Mouse (Mus musculus) cerebellum, postnatal 14 days (tissue): ENCODE results near the gene Naip2.
"Not testable (repeated sequence)": the region's sequence is repeated elsewhere in the genome, so short reads cannot be mapped to it uniquely, and the experiment has no call there.

Experiments
- DNase-seq, 2 experiments: peaks; one replicate each; pipeline ENCODE4 v3.0.0; 2021; ENCODE audit warnings: mixed read lengths in 2 of 2

Gene Naip2

DNA sequence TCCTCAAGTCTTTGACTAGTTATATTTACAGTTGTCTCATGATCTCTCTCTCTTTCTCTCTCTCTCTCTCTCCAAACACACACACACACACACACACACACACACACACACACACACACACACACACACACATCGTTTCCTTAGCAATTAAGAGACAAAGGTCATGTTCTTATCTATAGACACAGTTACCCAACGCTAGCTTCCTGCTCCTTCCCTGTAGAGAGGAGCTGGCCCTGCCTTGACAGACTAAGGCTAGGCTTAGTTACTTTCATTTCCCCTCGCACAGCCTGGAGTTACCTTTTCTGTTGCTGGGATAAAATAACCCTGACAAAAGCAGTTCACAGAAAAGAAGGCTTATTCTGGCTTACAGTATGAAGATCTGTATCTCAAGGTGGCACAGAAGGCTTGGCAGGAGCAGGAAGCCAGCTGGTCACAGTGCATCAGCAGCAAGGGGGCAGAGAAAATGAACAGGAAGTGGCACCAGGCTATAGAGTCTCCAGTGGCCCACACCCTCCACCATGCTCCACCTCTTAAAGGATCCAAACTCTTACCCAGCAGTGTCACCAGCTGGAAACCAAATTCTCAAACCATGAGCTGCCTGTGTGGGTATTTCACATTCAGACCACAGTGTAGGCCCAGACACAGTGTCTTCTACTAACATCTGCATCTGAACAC is at the start of gene Naip2:
Gene Naip2, minus strand, starts transcription at position 434 of the 675 bp plus-strand sequence.
- not testable (repeated sequence) for DNase-seq

DNA sequence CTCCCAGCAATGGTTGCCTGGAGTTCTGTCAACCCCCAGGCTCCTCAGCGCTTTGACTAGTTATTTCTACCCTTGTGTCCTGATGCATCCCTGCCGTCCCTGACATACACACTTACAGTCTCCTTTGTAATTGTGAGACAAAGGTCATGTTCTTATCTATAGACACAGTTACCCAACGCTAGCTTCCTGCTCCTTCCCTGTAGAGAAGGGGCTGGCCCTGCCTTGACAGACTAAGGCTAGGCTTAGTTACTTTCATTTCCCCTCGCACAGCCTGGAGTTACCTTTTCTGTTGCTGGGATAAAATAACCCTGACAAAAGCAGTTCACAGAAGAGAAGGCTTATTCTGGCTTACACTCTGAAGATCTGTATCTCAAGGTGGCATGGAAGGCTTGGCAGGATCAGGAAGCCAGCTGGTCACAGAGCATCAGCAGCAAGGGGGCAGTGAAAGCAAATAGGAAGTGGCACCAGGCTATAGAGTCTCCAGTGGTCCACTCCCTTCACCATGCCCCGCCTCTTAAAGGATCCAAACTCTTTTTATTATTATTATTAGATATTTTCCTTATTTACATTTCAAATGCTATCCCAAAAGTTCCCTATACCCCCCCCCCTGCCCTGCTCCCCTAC is 45.1 kb upstream of the Naip2 start:
- not testable (repeated sequence) for DNase-seq

DNA sequence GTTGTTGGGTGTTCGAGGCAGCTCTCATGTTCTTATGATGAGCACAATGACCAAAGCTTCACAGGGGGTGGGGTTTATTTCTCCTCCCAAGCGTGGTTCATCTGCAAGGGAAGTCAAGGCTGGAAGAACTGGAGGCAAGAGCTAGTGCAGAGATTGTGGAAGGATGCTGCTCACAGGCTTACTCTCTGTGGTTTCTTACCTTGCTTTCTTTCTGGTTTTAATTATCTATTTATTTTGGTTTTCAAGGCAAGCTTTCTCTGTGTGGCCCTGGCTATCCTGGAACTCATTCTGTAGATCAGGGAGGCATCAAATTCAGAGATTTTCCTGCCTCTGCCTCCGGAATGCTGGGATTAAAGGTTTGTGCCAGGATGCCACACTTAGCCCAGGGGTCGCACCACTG is 44.3 kb upstream of the Naip2 start, which contains the start of gene Naip5:
Gene Naip5, minus strand, starts transcription at position 101 of the 400 bp plus-strand sequence.
- DNase-seq: not testable (repeated sequence)

DNA sequence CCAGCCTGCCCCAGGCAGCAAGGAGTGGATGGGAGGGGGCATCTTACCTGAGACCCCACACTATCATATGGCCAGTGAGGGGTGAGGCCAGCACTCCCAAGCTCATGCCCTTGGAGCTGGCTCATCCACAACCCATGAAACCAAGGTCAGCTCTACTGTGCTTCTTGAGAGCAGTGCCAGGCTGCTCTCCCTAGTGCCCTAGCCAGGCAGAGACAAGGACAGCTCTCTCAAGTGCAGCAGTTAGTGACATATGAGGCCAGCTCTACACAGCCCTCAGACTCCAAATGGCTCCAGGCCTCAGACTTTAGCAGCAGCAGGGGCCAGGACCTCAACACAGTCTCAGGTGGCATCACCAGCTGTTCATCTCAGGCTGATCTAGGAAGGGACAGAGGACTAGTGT is 41.8 kb upstream of the Naip2 start:
- DNase-seq: no peak

DNA sequence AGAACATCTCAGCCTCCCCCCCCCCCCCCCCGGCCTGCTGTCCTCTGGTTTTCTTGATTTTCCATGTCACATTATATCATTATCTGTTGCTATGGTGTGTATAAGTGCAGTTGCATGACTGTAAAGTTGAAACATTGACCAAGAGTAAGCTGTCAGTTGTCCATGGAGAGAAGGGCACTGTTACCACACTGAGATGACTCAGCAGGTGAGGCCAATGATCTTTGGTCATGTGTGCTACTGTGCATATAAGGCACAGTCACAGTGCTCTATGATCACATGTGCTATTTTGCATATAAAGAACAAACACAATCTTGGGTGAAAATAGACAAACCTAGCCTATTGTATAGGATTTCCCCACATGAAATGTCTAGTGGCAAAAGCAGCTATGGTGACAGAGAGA is 11.8 kb upstream of the Naip2 start:
- not testable (repeated sequence) for DNase-seq

DNA sequence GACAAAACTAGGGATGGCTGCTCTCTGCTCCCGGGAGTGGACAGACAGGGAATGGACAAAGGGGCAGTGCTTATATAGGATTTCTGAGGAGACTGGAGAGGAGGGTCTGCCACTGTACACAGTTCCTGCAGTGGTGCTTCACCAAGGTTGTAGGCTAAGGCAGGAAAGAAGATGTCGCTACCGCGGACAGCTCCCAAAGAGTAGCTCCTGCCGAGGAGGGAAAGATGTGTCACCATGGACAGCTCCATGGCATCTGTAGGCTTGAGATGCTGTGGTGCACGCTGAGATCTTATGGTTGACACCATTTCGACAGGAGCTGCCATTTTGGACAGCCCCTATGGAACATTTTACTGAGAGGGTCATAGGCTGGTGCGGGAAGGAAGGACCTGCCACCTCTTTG is 8.6 kb upstream of the Naip2 start:
- DNase-seq: peak in 1 of 2 experiments; percentile 3

DNA sequence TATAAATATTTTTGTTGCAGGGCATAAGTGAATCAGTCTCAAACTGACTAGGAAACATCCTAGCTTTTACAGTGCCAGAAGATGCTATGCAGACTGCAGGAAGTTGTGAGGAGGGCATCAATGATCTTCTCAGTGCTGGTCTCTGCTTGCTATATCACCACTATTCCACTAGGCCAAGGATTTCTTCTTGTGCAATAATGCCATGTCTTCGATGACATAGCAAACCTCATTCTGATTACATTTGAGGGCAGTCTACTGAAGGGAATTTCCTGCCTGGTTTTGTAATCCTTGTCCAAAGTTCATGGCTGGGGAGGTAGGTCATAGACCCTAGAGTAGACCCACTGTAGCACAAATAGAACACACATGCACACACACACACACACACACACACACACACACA is 1.4 kb upstream of the Naip2 start:
- DNase-seq: no peak

DNA sequence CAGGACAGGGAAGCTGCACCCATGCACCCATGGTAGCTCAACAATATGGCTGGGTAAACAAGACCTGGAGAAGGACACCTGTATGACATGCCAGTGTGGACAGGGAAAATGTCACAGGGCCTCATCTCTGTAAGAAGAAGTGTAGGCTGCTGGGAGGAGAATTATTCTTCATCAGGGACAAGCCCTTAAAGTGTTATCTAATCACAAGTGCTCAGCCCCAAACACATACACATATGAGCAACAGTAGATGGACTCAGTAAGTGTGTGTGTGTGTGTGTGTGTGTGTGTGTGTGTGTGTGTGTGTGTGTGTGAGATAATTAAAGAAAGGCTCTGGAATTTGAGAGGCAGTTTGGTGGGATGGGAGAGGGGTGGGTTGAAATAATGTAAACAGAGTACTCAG is 1.1 kb downstream of the Naip2 start:
- no peak for DNase-seq

DNA sequence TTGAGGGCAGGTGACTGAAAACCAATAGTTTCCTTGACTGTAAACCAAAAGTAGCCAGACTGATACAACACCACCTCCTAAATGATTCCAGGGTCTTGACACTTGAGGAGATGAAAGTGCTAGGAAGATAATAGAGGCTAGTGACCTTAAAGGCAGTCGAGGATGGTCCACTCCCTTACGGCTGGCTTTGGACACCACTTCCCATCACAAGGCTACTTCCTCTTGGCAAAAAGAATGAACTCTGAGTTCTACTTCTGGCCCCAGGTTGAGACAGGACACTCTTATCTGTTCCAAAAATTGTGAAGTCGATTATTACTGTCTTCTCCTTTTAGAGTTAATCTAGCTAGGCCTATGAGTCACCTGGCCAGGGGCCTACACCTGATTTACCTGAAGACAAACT is 6.5 kb downstream of the Naip2 start:
- DNase-seq: no peak

DNA sequence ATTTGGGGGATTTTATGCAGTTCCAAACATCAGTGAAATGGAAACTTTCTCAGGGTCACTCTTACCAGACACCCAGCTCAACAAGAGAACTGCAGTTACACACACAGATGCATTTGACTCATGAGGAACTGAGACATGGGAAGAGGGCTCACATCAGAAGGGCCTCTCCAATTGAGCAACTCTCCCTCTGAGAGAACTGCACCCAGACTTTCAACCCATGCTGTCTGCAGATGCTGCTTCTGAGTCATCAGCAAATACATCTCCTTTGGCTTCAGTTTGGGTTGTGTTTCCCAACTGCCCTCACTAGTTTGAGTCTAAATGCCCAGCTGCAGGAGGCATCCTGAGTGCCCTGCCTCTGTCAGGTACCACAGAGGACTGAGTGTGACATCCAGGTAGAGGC is 18.8 kb downstream of the Naip2 start:
- DNase-seq: not testable (repeated sequence)

DNA sequence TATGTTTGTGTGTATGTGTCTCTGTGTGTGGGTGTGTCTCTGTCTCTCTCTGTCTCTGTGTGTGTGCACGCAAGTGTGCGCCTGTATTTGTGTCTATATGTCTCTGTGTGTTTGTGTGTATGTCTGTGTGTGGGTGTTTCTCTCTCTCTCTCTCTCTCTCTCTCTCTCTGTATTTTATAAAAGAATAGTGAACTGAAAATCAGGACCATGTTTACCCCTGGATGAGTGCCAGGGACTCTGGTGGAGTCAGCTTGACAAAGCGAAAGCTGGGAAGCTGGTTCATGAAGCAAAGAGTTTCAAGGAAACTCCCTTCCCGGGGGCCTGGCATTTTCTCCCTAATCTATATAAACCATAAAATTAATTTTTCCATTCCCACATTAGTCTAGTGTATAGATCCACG is 27.5 kb downstream of the Naip2 start:
- DNase-seq: peak; percentile 0 to 15

DNA sequence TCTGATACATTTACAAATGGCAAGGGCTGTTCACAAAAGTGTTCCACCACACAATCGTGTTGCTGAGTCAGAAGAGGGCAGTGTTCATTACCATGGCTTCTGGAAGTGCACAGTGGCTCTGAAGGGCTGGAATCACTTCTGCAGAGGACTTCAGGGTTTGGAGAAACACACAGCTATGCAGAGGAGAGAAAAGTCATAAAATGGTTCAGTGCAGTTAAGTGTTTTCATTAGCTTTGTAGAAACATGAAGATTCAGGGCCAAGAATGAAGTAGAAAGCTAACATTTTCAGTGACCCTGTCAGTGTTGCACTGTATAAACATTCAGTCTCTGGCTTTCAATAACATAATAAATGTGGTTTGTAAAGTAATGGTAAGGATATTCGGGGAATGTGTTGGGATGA is 35.5 kb downstream of the Naip2 start:
- DNase-seq: not testable (repeated sequence)

DNA sequence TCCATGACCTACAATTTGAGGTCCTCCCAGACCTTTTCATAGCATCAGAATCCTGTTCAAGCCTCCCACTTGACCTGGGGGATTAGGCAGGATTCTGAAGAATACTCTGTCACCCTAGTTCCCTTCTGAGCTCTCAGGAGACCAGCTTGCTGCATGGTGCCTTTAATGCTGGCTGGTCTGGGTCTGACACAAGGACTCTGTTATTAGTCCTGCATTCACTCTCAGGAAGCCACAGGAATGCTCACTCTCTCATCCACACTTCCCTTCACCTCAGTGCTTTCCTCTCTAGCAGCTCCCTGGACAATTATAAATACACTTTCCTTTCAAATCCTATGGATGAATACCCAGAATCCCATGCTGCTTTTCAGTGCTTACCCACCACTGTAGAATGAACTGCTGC is 39.4 kb downstream of the Naip2 start:
- not testable (repeated sequence) for DNase-seq

DNA sequence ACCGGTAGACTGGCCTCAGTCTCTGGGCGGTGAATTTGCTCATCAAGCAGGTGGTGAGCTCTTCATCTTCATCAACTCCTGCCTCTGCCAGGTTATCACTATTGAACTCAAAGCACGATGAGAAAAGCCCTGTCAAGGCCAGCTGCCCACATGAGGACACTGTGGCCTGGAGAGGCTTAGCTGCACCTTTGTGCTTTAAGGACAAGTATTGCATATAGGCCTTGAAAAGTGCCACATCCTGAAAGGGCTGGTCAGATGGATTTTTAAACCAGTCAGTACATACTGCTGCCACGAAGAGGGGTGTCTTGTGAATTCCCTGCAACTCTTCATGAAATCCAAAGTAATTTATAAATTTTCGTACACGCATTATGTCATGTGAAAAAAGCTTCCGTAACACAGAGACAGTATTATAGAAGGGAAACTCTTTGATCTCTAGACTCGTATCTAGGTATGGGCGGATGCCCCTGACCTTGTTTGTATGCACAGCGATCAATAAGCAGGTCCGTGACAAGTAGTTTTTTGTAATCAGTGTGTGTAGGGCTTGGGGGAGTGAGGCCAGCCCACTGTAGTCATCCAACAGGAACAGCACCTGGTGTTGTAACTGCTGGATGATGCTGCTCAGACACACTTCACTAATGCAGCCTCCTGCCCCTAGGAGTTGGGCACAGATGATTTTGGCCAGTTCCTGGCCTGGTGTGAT is 40.6 kb downstream of the Naip2 start:
- not testable (repeated sequence) for DNase-seq

DNA sequence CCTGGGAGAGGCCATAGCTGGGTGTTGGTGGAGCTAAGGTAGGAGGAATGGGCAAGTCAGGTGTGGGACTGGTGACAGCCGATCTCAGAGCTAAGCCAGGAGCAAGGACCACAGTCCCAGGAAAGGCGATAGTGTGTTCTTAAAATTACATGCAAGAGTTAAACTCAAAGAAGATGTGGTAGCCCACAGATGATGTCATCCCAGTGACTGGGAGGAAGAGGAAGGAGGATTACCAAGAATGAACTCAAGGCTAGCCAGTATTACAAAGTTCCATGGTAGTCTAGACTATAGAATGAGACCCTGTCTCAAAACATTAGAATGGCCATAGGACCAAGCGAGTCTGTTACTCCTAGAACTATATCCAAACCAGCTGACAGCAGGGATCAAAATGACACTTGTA is 45.3 kb downstream of the Naip2 start:
- DNase-seq: no peak

DNA sequence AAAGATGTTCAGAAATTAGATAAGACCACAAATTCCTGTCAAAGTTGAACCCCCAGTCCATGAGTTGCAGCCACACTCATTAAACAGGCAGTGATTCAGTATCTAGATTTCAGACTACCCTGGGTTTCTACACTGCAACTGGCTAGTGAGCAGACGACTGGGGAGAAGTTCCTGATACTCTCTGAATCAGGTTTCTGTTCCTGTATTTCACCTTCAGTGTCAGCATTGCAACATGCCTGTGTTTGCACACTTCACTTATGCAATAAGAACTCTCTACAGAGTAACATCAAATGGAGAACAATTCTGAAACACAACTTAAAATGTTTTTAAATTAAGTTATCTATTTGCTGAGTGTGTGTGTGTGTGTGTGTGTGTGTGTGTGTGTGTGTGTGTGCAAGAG is 49.2 kb downstream of the Naip2 start:
- no peak for DNase-seq

DNA sequence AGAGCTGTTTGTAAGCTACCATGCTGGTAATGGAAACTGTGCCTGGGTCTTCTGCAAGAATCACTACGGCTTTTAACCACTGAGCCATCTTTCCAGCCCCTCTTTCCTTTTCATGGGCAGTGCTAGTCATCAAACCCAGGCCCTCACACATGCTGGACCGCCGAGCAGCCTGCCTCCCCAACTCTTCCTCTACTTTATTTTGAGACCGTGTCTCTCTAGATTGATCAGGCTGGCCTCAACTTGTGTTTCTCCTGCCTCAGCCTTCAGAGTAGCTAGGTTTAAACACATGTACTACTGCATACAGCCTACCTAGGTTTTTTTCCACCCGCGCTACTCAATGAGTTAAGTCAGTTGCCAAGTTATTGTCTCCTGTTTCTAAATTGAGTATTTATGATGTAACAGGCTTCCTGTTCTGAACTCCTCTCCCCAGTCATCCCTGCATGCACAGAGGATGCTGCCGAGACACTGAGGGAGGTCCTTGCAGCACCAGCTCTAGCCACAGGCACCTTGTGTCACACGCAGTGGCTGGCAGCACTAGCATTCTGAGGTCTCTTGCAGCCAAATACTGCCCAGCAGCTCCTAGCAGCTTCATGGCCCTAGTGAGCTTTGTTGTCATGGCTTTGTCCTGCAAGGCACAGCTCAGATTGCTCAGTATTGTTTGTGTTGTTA is 60.1 kb downstream of the Naip2 start:
- no peak for DNase-seq

DNA sequence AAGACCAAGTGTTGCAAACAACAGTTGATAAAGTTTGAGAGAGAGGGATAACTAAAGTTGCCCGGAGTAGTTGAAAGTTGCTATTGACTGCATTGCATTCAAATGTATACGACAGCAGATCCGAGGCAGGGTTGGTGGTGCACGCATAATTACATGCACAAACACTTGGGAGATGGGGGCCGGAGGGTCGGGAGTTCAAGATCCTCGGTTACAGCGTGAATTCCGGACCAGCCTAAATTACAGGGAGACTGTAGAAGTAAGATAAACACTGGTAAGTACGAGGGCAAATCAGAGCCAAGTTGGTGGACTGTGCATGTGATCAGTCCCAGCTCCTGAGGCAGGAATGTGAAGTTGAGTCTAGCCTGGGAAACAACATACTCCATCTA is 76.6 kb downstream of the Naip2 start:
- no peak for DNase-seq

DNA sequence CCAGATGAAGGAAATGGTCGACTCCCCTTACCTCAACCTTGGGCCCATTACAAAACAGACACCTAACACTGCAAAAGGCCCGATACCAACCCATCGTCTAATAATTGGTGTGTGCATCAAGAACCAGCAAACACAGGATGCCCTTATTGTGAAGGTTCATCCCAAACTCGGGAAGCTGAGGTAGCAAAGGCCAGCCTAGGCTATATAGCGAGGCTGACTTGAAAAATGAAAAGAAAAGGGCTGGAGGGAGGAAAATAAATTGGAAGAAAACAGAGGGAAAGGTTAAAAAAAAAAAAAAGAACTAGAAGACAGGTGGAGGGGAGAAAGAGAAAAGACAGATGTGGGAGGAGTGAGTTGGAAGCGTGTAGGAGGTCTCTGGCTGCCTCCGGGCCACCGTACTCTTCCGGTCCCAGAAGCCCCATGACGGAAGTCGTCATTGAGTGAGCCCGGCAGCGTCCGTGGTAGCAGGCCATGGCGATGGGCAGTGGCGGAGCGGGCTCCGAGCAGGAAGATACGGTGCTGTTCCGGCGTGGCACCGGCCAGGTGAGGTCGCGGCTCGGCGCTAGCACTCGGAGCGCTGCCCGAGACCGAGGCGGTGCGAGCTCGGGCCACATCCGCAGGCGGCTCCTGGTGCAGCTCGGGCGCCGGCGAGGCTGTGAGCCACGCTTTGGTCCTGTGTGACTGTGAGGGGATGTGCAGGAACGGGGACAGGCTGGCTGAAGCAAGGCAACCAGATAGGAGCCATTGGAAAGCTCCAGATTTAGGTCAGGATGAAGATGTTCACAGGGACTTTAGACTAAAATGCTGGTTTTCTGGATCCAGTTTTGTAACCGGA is 77.3 kb downstream of the Naip2 start, which contains the start of gene Smn1:
Gene Smn1, plus strand, starts transcription at position 430 of the 835 bp plus-strand sequence.
- peak; percentile 92 to 93 for DNase-seq

DNA sequence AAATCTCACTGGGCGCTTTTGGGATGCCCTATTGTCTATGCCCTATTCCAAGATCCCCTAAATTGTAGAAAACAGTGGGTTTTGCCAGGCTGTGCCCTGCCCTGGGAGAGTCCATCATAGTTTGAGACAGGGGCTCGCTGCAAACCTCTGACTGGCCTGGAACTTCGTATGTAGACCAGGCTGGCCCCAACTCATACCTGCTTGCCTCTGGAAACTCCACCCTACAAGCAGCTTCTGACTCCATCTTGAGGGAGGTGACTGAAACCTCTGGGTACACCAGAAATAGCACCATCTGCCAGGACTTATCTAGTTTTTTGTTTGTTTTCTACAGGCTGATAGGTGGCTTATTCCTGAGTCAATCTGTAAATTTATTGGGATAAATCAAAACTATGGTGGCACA is 77.9 kb downstream of the Naip2 start:
- no peak for DNase-seq

DNA sequence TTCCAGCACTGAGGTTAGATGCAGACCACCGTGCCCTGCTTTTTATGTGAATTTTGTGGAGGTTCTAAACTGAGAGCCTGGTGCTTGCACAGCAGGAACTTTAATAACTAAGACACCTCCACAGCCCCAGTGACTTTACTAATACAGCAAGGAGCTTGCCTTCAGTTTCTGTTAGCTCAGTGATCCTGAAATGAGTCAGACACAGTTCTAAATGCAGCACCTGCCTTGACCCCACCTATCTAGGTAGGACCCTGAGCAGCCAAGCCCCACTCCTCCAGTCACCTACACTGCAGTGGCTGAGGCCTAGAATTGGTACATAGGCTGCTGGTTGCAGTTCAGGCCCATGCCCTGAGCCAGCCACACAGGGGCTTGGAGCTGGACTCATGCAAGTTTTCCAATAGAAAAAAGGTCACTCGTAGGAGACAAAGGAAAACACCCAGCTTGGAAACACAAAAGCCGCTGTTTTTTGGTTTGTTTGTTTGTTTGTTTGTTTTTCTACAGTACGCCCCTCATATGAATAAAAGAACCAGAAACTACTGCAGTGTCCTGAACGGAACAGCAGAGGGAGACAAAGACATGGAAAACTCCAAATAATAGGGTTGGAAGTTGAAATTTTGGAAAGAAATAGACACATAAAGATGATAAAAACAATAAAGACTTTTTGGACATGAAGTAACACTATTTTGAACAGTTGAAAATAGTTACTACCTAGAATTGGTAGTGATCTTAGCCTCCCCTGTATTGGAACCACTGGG is 89.5 kb downstream of the Naip2 start:
- peak; percentile 38 for DNase-seq
